In genomic region chr10:119051598-119051997, GRCm38 (mm10) we compare ENCODE assay signal across 24 mouse cellular contexts.
DNase-seq lines count a peak whose midpoint lies in the region; ATAC-seq and TF ChIP-seq lines count a peak whose summit lies in the region.
"Had no signal": no experiment of that assay in that cellular context is flagged by ENCODE, and none has a peak within 500 bp of the region (broad histone marks: within the 10 kb centered on the region; RNA-seq: fewer than 3 reads in every experiment).

No protein-coding gene starts in this region.

- no peaks in the 10 kb centered on the region for H3K27me3 ChIP-seq in kidney, embryonic 15.5 days
- H3K27me3 ChIP-seq in lung, embryonic 14.5 days (ENCODE audit: insufficient read depth, low read length): no peaks in the 10 kb centered on the region
- no peaks in the 10 kb centered on the region for H3K27me3 ChIP-seq in midbrain, embryonic 11.5 days (ENCODE audit: control insufficient read depth, insufficient read depth, low read length)
- H3K27me3 ChIP-seq in midbrain, postnatal 0 days (ENCODE audit: insufficient read depth, low read length): no peaks in the 10 kb centered on the region
- H3K27me3 ChIP-seq: CH12.LX; embryonic facial prominence, embryonic 15.5 days; forebrain, embryonic 13.5 days; neural tube, embryonic 13.5 days had no signal

- DNase-seq in kidney, postnatal 10 days: no peak
- DNase-seq in lung, embryonic 14.5 days: peak; percentile 26
- no peak for DNase-seq in lung, postnatal 4 days
- DNase-seq in midbrain, embryonic 11.5 days (ENCODE audit: low spot score, missing footprints): peak; percentile 69
- DNase-seq in midbrain, postnatal 0 days (ENCODE audit: low spot score): no peak
- DNase-seq: adrenal gland, postnatal 10 days; cerebellum, adult 18-20 months; cerebellum, postnatal 10 days; gastrocnemius, postnatal 14 days; kidney, postnatal 25 days; liver, postnatal 0 days; thymus, postnatal 4 days had no signal

- H3K36me3 ChIP-seq in kidney, embryonic 15.5 days: no peaks in the 10 kb centered on the region
- no peaks in the 10 kb centered on the region for H3K36me3 ChIP-seq in lung, embryonic 14.5 days (ENCODE audit: insufficient read depth)
- no peaks in the 10 kb centered on the region for H3K36me3 ChIP-seq in midbrain, embryonic 11.5 days (ENCODE audit: control insufficient read depth, insufficient read depth, low read length)
- H3K36me3 ChIP-seq in midbrain, postnatal 0 days (ENCODE audit: insufficient read depth, low read length): no peaks in the 10 kb centered on the region
- H3K36me3 ChIP-seq: embryonic facial prominence, embryonic 15.5 days; liver, embryonic 12.5 days; neural tube, embryonic 13.5 days had no signal

- WGBS in kidney, embryonic 15.5 days: 59% methylated on average over 2 of the region's 2 CpGs
- WGBS in lung, embryonic 14.5 days: 55% methylated on average over 2 of the region's 2 CpGs
- 45% methylated on average over 2 of the region's 2 CpGs for WGBS in midbrain, embryonic 11.5 days
- WGBS in midbrain, postnatal 0 days: 35% methylated on average over 2 of the region's 2 CpGs

- peak overlapping the region; percentile 32; the same call in 1 of the 2 replicates for H3K27ac ChIP-seq in kidney, embryonic 15.5 days
- H3K27ac ChIP-seq in lung, embryonic 14.5 days (ENCODE audit: low read depth): no peak overlapping the region
- H3K27ac ChIP-seq in midbrain, embryonic 11.5 days (ENCODE audit: low read depth, low read length): no peak overlapping the region
- no peak overlapping the region for H3K27ac ChIP-seq in midbrain, postnatal 0 days (ENCODE audit: low read depth, low read length)
- H3K27ac ChIP-seq: embryonic facial prominence, embryonic 15.5 days; forebrain, embryonic 13.5 days; hindbrain, embryonic 14.5 days; layer of hippocampus, adult 2 months; left cerebral cortex, adult 2 months; liver, embryonic 12.5 days; neural tube, embryonic 13.5 days had no signal

- H3K9ac ChIP-seq in kidney, embryonic 15.5 days: no peak overlapping the region
- H3K9ac ChIP-seq in lung, embryonic 14.5 days: no peak overlapping the region
- no peak overlapping the region for H3K9ac ChIP-seq in midbrain, embryonic 11.5 days (ENCODE audit: low read length)
- H3K9ac ChIP-seq in midbrain, postnatal 0 days (replicated peaks; ENCODE audit: low read length, poor library complexity, severe bottlenecking): no peak overlapping the region
- H3K9ac ChIP-seq: embryonic facial prominence, embryonic 15.5 days; forebrain, embryonic 13.5 days; hindbrain, embryonic 14.5 days; liver, embryonic 12.5 days; liver, postnatal 0 days; neural tube, embryonic 13.5 days had no signal

- no peaks in the 10 kb centered on the region for H3K9me3 ChIP-seq in kidney, embryonic 15.5 days (replicated peaks)
- H3K9me3 ChIP-seq in lung, embryonic 14.5 days (ENCODE audit: low read depth, low read length): no peaks in the 10 kb centered on the region
- H3K9me3 ChIP-seq in midbrain, embryonic 11.5 days (ENCODE audit: control insufficient read depth, low read length): no peaks in the 10 kb centered on the region
- no peaks in the 10 kb centered on the region for H3K9me3 ChIP-seq in midbrain, postnatal 0 days (ENCODE audit: low read length)
- H3K9me3 ChIP-seq: embryonic facial prominence, embryonic 15.5 days; forebrain, embryonic 13.5 days; liver, embryonic 12.5 days; neural tube, embryonic 13.5 days had no signal

- TF ChIP-seq CTCF in lung, embryonic 14.5 days (IDR thresholded peaks at IDR 0.05; ENCODE audit: low read depth): no peak
- TF ChIP-seq CTCF in midbrain, postnatal 0 days (IDR thresholded peaks at IDR 0.05): no peak

- ATAC-seq in kidney, embryonic 15.5 days (replicated peaks; ENCODE audit: low FRiP score): peak; percentile 73; the same call in 1 of the 2 replicates
- no peak for ATAC-seq in lung, embryonic 14.5 days (ENCODE audit: insufficient read depth)
- ATAC-seq in midbrain, embryonic 11.5 days (ENCODE audit: low FRiP score): no peak
- no peak for ATAC-seq in midbrain, postnatal 0 days (ENCODE audit: low FRiP score)
- ATAC-seq in activated CD4-positive, CD25-positive, alpha-beta regulatory T cell, adult 4 months: no peak
- ATAC-seq: forebrain, embryonic 13.5 days; intestine, postnatal 0 days; liver, embryonic 12.5 days had no signal

- no peak overlapping the region for H3K4me3 ChIP-seq in kidney, embryonic 15.5 days (replicated peaks)
- no peak overlapping the region for H3K4me3 ChIP-seq in lung, embryonic 14.5 days (ENCODE audit: low read depth, low read length)
- no peak overlapping the region for H3K4me3 ChIP-seq in midbrain, embryonic 11.5 days (ENCODE audit: low read depth, low read length)
- no peak overlapping the region for H3K4me3 ChIP-seq in midbrain, postnatal 0 days (ENCODE audit: low read depth, low read length)
- H3K4me3 ChIP-seq: embryonic facial prominence, embryonic 15.5 days; forebrain, embryonic 13.5 days; layer of hippocampus, adult 2 months; left cerebral cortex, adult 2 months; liver, embryonic 12.5 days; neural tube, embryonic 13.5 days had no signal

- no peak overlapping the region for H3K4me2 ChIP-seq in kidney, embryonic 15.5 days
- no peak overlapping the region for H3K4me2 ChIP-seq in lung, embryonic 14.5 days
- H3K4me2 ChIP-seq in midbrain, embryonic 11.5 days: no peak overlapping the region
- no peak overlapping the region for H3K4me2 ChIP-seq in midbrain, postnatal 0 days (ENCODE audit: low read depth, low read length, poor library complexity, severe bottlenecking)
- H3K4me2 ChIP-seq: embryonic facial prominence, embryonic 15.5 days; forebrain, embryonic 13.5 days; heart, embryonic 11.5 days; hindbrain, embryonic 14.5 days; liver, embryonic 12.5 days; neural tube, embryonic 13.5 days had no signal

- peaks cover 29% of the 10 kb centered on the region for H3K4me1 ChIP-seq in kidney, embryonic 15.5 days
- peaks cover 18% of the 10 kb centered on the region for H3K4me1 ChIP-seq in lung, embryonic 14.5 days (ENCODE audit: insufficient read depth)
- no peaks in the 10 kb centered on the region for H3K4me1 ChIP-seq in midbrain, embryonic 11.5 days (ENCODE audit: control insufficient read depth, insufficient read depth, low read length)
- no peaks in the 10 kb centered on the region for H3K4me1 ChIP-seq in midbrain, postnatal 0 days (ENCODE audit: insufficient read depth, low read length)

Comparison
In these comparisons a context has a peak if more than half of its experiments do, and no peak if none do; other contexts are left out.
1. DNase-seq: peak in lung, embryonic 14.5 days (single experiment) and midbrain, embryonic 11.5 days (single experiment); none in kidney, postnatal 10 days (single experiment), lung, postnatal 4 days (0 of 2) and midbrain, postnatal 0 days (single experiment).